Mouse (Mus musculus) mouse trophoblast stem cell (cell line): ENCODE results near the gene Rp9.
"Not testable (repeated sequence)": the region's sequence is repeated elsewhere in the genome, so short reads cannot be mapped to it uniquely, and the experiment has no call there.

Experiments used
- in situ Hi-C, 2 experiments: fragments of 300-500 bp; cut with MseI, MboI; formaldehyde crosslinking; loops; 2 replicates in 1 of 2; 3 replicates in 1 of 2; pipeline ENCODE4 v1.15.1; 2025

Gene Rp9

GRCm38 (mm10) chr9:22461946-22462345, 7.6 kb downstream of the Rp9 start:
- in situ Hi-C loops = no loop called here

- in situ Hi-C loops = no loop called here
Measured at GRCm38 (mm10) chr9:22457142-22457835, 12.3 kb downstream of the Rp9 start.

DNA sequence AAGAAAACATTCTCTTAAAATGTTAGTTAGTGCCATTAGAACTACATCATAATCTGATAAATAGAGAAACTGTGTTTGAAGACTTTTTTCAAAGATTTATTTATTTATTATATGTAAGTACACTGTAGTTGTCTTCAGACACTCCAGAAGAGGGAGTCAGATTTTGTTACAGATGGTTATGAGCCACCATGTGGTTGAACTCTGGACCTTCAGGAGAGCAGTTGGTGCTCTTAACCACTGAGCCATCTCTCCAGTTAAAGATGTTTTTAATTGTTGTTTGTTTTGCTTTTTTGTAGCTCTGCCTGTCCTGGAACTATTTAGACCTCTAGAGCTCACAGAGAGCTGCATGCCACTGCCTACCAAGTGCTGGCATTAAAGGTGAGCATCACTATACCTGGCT, 14.5 kb downstream of the Rp9 start:
- in situ Hi-C loops = no loop called here

DNA sequence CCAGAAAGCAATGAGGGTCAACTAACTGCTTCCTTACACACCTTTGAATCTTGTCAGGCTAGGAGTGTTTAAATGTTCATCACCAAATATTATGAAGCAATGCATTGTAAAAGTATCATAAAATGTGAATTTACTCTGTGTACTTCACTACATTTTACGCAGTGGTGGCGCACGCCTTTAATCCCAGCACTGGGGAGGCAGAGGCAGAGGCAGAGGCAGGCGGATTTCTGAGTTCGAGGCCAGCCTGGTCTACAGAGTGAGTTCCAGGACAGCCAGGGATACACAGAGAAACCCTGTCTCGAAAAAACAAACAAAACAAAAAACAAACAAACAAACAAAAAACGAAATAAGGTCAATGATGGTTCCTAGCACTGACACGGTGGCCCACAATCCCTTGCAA, 15.6 kb downstream of the Rp9 start, which contains the start of gene Gm17545:
Gene Gm17545, plus strand, starts transcription at position 301 of the 400 bp plus-strand sequence.
- in situ Hi-C loops = not testable (repeated sequence)

DNA sequence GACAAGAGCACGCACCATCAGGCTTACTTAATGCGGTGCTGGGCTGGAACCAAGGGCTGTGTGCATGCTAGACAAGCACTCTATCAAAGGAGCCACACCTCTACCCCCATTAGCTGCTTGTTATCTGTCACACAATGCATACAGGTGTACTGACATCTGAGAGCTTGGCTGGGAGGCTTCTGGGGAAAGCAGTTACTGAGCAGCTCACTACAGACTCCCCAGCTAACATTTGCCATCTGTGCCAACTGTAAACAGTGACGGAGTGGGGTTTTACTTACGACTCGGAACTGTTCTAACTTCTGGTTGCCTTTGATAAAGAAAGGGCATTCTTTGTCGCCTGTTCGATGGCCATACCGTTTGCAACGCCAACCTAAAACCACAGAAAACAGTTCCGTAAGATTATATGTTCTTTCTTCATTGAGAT, 16.0 kb downstream of the Rp9 start:
- in situ Hi-C loops = no loop called here

- in situ Hi-C loops = no loop called here
Measured at GRCm38 (mm10) chr9:22452697-22453096, 16.8 kb downstream of the Rp9 start.

DNA sequence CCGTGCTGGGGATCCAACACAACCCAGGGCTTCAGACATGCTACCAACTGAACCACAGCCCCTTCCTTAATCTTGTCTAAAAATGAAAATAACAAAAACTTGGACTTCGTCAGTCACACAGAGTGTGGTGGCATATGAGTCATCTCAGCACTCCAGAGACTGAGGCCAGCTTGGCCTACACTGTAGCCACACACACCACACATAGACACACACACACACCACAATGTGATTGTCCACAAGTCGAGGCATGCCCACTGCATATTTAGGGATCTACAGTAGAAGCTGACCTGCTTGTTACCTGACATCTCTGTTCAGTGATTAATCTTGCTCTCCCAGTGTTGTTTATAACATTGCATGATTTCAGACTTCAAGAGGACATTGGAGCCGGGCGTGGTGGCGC, 20.3 kb downstream of the Rp9 start:
- in situ Hi-C loops = no loop called here

DNA sequence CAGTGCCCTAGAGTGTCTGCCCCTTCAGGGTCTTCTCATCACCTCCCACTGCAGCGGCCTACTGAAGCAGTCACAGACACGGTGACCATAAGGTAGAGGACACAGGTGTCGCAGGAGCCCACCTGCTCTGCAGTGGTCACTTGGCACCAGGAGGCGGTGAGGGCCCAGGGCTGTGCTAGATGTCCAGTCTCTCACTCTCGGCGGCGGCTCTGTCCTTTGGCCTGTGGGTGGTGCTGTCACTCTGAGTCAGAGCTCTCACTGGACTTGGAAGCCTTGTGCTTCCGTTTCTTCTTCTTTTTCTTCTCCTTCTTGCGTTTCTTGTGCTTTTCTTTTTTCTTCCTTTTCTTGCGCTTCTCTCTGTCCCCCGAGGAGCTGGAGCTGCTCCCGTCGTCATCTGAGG, 21.1 kb downstream of the Rp9 start:
- in situ Hi-C loops = no loop called here

DNA sequence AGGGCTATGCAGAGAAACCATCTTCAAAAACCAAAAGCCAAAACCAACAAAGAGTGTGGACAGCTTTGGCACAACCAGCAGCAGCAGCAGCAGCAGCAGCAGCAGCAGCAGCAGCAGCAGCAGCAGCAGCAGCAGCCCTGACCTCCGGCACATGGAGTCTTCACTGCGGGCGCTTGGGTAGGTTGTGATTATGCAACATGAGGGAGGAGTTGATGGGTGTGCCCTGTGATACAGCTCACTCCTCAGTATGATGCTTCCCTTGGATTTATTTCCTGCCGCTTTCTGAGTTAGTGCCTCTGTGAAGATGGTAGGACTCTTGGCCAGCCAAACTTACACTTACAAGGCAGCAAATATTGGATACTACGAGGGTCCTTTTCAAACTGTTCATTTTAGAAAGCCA, 22.3 kb downstream of the Rp9 start:
- in situ Hi-C loops = no loop called here

DNA sequence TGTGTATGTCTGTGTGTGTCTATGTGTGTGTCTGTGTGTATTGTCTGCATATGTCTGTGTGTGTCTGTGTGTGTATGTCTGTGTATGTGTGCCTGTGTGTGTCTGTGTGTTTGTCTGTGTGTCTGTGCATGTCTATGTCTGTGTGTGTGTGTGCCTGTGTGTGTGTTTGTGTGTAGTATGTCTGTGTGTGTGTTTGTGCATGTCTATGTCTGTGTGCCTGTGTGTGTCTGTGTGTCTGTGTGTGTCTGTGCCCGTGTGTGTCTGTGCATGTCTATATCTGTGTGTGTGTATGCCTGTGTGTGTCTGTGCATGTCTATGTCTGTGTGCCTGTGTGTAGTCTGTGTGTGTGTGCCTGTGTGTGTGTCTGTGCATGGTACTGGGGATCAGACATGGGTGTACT, 24.4 kb downstream of the Rp9 start:
- in situ Hi-C loops = no loop called here

GRCm38 (mm10) chr9:22443157-22443556, 26.4 kb downstream of the Rp9 start:
- in situ Hi-C loops = no loop called here

- in situ Hi-C loops = no loop called here
Measured at GRCm38 (mm10) chr9:22438826-22439225, 30.7 kb downstream of the Rp9 start.

- in situ Hi-C loops = no loop called here
Measured at GRCm38 (mm10) chr9:22434101-22434500, 35.4 kb downstream of the Rp9 start.

GRCm38 (mm10) chr9:22433221-22433620, 36.3 kb downstream of the Rp9 start:
- in situ Hi-C loops = no loop called here

DNA sequence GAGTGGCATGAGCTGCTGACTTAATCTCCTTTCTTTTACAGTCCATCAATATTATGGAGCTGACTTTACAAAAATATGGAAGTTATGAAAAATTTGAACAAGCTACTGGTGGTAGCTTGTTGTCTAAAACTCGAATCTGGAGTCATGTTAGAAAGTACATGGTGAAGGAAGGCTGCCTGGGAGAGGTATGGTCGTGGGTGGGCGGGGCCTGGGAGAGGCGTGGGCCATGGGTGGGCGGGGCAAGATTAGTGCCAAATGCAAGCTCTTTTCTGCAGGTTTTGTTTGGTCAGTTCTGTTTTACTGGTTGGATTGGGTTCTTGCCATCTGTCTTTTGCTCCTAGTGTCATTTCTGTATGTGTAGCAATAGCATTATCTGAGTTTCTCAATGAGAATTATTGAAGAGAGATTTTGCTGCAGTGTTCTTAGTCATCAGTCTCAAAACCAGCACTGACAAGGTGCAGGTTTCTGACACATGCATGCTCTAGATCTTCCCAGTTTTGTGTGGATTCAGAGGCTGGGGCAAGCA, 39.2 kb downstream of the Rp9 start:
- in situ Hi-C loops = no loop called here

DNA sequence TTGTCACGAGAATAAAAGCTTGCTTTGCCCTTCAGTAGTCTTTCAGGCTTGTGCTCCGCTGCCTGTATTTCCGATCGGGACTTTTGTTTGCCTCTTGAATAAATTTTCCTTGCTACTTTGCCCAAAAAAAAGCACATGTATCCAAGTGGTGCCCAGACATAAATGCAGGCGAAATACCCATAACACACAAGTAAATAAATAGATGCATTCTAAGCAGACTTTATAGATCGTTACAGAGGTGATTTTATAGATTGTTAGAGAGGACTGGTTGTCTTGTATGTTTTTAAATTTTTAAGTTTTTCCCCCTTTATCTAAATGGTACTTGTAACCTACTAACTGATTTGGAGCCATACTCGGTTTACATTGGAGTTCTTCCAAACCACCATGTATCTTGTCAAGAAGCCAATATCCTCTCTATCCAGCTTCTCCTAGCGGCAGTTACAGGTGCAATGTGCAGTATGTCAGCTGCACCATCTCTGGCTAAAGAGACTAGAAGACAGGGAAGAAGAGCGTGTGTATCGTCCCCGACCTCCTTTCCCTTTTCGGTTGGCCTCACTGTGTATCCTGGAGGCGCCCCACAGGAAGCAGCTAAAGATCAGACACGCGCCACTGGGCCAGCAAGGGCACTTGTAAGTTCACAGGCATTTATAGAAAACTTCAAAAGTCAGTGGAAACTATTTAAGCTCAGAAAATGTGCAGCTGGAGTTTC, 39.9 kb downstream of the Rp9 start:
- in situ Hi-C loops = no loop called here

GRCm38 (mm10) chr9:22428666-22429410, 40.7 kb downstream of the Rp9 start:
- in situ Hi-C loops = no loop called here

DNA sequence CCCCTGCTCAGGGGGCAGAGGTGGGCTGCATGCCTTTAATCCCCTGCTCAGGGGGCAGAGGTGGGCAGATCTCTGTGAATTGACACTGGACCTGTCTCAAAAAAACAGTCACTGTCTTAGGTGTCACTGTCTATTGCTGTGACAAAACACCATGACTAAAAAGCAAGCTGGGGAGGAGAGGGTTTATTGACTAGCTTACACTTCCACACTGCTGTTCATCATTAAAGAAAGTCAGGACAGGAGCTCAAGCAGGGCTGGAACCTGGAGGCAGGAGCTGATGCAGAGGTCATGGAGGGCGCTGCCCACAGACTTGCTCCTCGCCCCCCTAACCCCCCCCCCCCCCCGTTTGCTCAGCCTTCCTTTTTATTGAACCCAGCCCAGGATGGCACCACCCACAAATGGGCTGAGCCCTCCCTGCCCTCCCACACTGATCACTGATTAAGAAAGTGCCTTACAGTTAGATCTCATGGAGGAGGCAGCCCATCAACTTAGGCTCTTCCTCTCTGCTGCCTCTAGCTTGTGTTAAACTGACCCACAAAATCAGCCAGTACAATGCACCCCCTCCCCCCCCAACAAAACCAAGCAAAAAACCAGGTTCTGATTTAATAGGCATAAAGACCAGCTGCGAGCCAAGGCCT, 41.4 kb downstream of the Rp9 start:
- in situ Hi-C loops = no loop called here

GRCm38 (mm10) chr9:22424719-22425118, 44.8 kb downstream of the Rp9 start:
- in situ Hi-C loops = no loop called here

DNA sequence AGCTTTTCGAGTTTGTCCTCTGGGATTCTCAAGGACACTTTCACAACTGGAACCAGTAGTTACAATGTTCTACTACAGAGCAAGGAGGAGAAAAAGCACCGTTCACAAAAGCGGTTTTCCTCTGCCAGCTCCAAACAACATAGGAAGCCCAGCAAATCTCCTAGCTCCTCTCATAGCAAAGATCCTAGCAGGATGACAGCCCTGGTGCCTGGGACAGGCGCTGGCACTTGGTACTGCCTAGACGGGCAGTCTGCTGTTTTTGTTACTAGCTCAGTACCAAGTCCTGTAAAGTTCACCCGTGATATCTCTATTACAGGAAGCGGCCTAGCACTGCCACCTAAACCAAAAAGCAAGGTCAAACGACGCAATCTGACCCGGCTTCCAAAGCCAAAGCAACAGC, 45.3 kb downstream of the Rp9 start:
- in situ Hi-C loops = no loop called here

GRCm38 (mm10) chr9:22423507-22423906, 46.0 kb downstream of the Rp9 start:
- in situ Hi-C loops = no loop called here

DNA sequence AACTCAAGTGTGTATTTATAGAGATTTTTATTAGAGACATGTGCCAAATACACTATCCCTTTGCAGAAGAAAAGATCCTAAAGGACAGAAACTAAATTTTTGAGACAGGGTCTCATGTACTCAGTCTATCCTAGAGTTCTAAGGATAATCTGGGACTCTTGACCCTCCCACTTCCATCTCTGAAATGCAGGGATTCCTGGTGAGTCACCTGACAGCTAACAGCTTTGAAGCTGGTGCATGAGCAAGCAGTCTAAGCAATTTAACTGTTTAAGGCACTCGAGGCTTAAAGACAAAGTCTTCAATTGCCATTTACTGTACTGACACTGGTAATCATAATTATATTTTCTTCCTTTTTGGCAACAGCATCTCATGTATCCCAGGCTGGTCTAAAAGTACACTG, 47.0 kb downstream of the Rp9 start:
- in situ Hi-C loops = no loop called here
